Mouse (Mus musculus) thymus, adult 2 months (tissue): ENCODE measurements around the gene Tmem199.

Experiments
- CTCF ChIP-seq: fragments of 200-500 bp; IDR thresholded peaks from 2 replicates; pipeline ENCODE4 v1.5.1; 2012; ENCODE audit warnings: mild to moderate bottlenecking, control low read depth, low read length, moderate library complexity, borderline replicate concordance; ENCODE audit not compliant: control insufficient read depth, poor library complexity, insufficient read depth; ENCODE audit errors: extremely low read depth
- POLR2A ChIP-seq: fragments of 200-500 bp; IDR thresholded peaks from 2 replicates; pipeline ENCODE4 v1.6.1; 2012; ENCODE audit warnings: mild to moderate bottlenecking, low read length, control low read depth, moderate library complexity; ENCODE audit not compliant: control insufficient read depth, poor library complexity, insufficient read depth; ENCODE audit errors: extremely low read depth

DNA sequence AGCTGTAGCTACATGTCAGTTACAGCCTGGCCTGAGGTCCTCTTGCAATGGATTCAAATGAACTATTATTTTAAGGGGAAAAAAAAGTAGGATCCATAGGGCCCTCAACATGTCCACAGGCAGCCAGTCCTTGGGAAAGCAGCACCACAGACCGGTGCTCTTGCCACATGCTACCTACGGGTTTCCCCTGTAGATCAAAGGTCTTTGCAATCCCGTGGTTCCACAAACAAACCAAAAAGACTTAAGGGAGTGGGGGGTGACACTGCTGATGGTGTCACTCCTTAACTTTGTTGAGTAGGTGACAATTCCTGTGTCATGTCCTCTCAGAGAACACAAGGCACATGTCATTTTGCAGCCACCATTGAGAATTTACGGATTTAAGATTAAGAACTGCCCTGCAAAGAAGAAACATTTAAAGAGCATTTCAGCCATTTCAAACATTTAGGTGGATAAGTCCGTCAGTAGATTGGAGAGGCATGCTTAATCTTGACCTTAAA is 37.6 kb upstream of the Tmem199 start:
- TF ChIP-seq CTCF (no peak), POLR2A (no peak)
